Mouse (Mus musculus) testis, adult 2 months (tissue): ENCODE measurements around the gene S100a16. TPM values are rescaled to one million over a fixed set of nuclear protein-coding genes. Genes with fewer than 3 reads are reported as not detected.

Source experiments
- H3K27ac ChIP-seq: fragments of 200-500 bp; 2 replicates; pipeline ENCODE4 v1.5.1; 2012; ENCODE audit warnings: low read depth, low read length; ENCODE audit not compliant: control insufficient read depth, insufficient read depth
- H3K27me3 ChIP-seq: fragments of 200-500 bp; 2 replicates; pipeline ENCODE4 v1.6.1; 2012; ENCODE audit warnings: mild to moderate bottlenecking, low read length, moderate library complexity; ENCODE audit not compliant: control insufficient read depth, insufficient read depth
- H3K36me3 ChIP-seq: fragments of 200-500 bp; 2 replicates; pipeline ENCODE4 v1.6.1; 2012; ENCODE audit warnings: mild to moderate bottlenecking, low read length; ENCODE audit not compliant: control insufficient read depth, insufficient read depth
- H3K4me1 ChIP-seq: fragments of 200-500 bp; 2 replicates; pipeline ENCODE4 v1.6.1; 2012; ENCODE audit warnings: low read length; ENCODE audit not compliant: control insufficient read depth, insufficient read depth
- H3K4me3 ChIP-seq: fragments of 200-500 bp; 2 replicates; pipeline ENCODE4 v1.5.1; 2012; ENCODE audit warnings: low read depth, mild to moderate bottlenecking, low read length, moderate library complexity, mixed read lengths; ENCODE audit not compliant: control insufficient read depth
- CTCF ChIP-seq: fragments of 200-500 bp; IDR thresholded peaks from 2 replicates; pipeline ENCODE4 v1.5.1; 2012; ENCODE audit warnings: low read depth, mild to moderate bottlenecking, inconsistent platforms, low read length, moderate library complexity; ENCODE audit not compliant: control insufficient read depth, insufficient read depth, insufficient replicate concordance
- POLR2A ChIP-seq: fragments of 200-500 bp; IDR thresholded peaks from 2 replicates; pipeline ENCODE4 v1.6.1; 2012; ENCODE audit warnings: low read depth, mild to moderate bottlenecking, inconsistent platforms, low read length, moderate library complexity; ENCODE audit not compliant: control insufficient read depth
- polyA plus RNA-seq: library from polyadenylated mRNA; depleted of rRNA; stranded (reverse); fragments of >200 nt; gene quantifications from 2 replicates; pipeline ENCODE4 v1.2.3, GENCODE M21; 2012

Gene S100a16
- polyA plus RNA-seq, 1 experiment = 2.9 TPM

DNA sequence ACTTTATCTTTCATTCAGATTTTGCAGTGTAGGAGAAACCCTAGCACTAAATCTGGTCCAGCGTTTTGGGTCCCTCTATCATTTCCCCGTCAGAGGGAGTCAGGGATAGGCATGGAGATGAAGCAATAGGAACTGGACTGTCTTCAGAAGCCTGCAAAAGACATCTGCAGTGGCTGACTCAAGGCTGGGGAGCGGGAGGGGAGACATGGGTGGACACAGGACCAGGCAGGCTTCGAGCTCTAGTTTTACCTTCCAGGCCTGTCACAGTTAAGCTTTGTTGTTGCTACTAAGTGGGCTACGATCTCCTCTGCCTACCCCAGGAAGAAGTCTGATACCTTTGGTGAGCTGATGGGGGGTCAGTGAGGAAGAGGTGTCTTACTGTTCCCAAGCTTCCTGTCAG is 24.8 kb upstream of the S100a16 start:
- peaks cover 3% of the 10 kb centered on the region for H3K36me3 ChIP-seq
- peaks cover 18% of the 10 kb centered on the region for H3K4me1 ChIP-seq
- H3K27ac ChIP-seq = no peak overlapping the region
- H3K27me3 ChIP-seq = no peaks in the 10 kb centered on the region
- H3K4me3 ChIP-seq = no peak overlapping the region
- TF ChIP-seq POLR2A = no peak
- TF ChIP-seq CTCF = no peak

DNA sequence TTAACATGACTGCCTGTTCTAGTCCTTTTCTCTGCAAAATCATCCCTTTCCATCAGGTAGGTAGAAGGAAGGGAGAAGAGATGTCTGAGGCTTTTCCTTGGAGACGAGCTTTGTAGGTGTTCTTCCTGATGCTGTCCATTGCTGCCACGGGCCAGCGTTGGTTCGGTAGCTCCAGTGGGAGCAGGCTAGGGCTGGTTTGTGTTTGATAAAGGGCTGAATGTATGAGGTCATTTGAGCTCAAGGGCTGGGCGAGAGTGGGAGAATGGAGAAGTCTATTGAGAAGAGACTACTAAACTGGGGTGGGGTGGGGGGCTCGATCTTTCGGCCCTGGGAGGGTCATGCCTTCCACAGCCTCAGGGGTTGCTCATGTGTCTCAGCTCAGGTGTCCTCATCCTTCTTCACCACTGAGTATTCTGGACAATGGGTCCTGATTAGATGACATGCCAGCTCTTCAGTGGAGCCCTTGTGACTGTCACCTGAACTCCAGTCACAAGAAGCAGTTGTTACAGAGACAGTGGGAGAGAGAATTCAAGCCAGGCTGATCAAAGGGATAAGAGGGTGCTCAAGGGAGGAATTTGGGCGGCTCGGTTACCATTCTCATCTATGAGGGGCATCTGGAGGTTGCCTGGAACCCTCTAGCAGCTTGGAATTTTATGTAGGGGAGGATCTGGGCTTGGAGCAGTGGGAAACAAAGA is 24.0 kb upstream of the S100a16 start:
- Histone ChIP-seq H3K36me3 (no peaks in the 10 kb centered on the region), H3K27ac (no peak overlapping the region), H3K27me3 (no peaks in the 10 kb centered on the region), H3K4me1 (peaks cover 17% of the 10 kb centered on the region), H3K4me3 (no peak overlapping the region)
- TF ChIP-seq POLR2A (no peak), CTCF (no peak)

DNA sequence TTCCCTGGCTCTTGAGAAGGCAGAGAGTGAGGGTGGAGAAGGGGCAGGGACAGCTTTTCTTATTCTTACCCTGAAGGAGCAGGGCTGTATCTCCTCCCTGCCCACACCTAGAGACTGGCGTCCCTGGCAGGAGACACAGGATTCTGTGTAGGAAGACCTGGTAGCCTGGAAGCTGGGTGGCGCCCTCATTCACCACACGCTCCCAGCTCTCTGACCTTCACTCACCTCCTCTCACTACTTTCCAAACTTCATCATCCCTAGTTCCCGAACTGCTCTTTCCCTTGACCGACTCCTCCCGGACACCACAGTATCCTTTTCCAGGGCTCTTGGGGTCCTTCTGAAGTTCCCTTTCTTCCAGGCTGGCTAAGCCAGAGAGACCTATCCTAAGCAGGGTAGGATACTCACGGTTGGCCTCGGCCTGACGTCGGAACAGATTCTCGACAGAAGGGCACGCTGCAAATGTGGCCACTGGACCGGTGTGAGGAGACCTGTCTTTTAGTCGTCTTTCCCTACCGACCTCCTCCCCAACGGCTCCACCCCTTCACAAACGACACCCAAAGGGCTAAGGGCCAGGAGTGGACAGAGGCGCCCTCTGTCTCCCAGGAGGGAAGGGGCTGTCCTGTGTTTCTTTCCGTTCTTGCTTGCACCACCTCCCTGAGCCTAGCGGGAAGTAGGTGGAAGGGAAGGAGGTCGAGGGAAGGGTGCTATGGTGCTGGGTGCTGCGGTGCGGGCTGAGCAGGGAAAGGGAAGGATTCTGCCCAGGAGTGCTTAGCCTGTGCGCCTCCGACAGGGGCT is 23.1 kb upstream of the S100a16 start, which contains the start of the genes S100a1 and S100a13:
S100a1 (minus strand) TSS at position 597 of the 795 bp plus-strand sequence.
S100a13 (plus strand) TSS at position 640 of the 795 bp plus-strand sequence.
- H3K27ac ChIP-seq = peak within 1 kb of the TSS; percentile 43; the same call in 1 of the 2 replicates
- no peaks in the 10 kb centered on the region for H3K36me3 ChIP-seq
- TF ChIP-seq POLR2A (peak; percentile 38; the same call in 1 of the 2 replicates), CTCF (no peak)
- H3K4me1 ChIP-seq = peaks cover 17% of the 10 kb centered on the region
- no peaks in the 10 kb centered on the region for H3K27me3 ChIP-seq
- peak within 1 kb of the TSS; percentile 54 for H3K4me3 ChIP-seq

DNA sequence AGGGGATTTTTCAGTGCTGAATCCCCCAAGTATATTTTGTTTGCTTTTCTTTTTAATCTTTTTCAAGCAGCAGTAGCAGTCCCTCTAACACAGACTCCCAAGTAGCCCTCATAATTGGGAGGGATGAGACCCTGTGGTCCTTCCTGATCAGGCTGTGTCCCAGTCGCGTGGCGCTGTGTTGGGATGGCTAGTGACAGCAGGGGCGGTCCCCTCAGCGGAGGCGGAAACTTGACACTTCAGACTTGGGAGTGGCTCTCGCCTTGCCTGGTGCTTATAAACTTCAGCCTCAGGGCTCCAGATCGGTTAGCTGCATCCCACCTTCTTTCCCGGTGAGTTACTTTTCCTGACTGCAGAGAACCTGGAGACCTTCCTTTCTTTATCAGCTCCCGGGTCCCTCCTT is 22.4 kb upstream of the S100a16 start:
- no peaks in the 10 kb centered on the region for H3K36me3 ChIP-seq
- TF ChIP-seq POLR2A = no peak
- TF ChIP-seq CTCF = no peak
- H3K27me3 ChIP-seq = no peaks in the 10 kb centered on the region
- peak overlapping the region; percentile 54 for H3K4me3 ChIP-seq
- H3K4me1 ChIP-seq = peaks cover 17% of the 10 kb centered on the region
- H3K27ac ChIP-seq = 0 out of 2 replicates have a peak overlapping the region, but pooled peaks have one; percentile 43

DNA sequence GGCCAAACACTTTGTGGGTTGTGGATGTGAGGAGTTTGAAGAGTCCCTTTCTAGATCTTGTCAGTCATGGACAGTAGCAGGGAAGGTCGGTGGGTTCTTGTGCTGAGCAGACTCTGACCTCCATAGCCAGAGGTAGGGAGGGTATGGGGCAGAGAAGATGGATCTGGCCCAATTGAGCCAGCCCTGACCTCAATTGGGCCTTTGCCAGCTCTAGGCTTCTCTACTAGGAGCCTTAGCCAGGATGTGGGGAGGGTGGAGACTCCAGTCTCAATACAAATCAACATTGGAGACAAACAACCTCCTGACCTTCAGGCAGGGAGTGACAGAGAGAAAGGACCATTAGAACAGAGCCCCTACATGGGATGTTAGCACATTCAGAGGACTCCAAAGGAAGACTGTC is 21.8 kb upstream of the S100a16 start:
- Histone ChIP-seq H3K36me3 (no peaks in the 10 kb centered on the region), H3K27ac (no peak overlapping the region), H3K4me1 (peaks cover 17% of the 10 kb centered on the region), H3K27me3 (no peaks in the 10 kb centered on the region), H3K4me3 (peak overlapping the region; percentile 54)
- no peak for TF ChIP-seq CTCF

DNA sequence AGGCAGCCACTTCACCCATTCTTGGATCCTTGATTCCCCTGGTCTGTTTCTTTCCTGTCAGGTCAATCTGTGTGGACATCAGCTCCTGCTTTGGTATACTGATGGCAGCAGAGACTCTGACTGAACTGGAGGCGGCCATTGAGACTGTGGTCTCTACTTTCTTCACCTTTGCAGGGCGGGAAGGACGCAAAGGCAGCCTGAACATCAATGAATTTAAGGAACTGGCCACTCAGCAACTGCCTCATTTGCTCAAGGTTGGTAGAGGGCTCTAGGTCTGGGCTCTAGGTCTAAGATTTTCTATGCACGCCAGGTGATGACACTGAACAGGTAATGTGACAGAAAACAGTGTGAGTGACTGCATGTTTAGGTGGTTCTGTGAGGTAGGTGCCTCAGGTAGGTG is 21.3 kb upstream of the S100a16 start:
- H3K36me3 ChIP-seq = no peaks in the 10 kb centered on the region
- TF ChIP-seq CTCF (no peak), POLR2A (no peak)
- no peak overlapping the region for H3K4me3 ChIP-seq
- H3K27me3 ChIP-seq = no peaks in the 10 kb centered on the region
- no peak overlapping the region for H3K27ac ChIP-seq
- H3K4me1 ChIP-seq = peaks cover 17% of the 10 kb centered on the region

DNA sequence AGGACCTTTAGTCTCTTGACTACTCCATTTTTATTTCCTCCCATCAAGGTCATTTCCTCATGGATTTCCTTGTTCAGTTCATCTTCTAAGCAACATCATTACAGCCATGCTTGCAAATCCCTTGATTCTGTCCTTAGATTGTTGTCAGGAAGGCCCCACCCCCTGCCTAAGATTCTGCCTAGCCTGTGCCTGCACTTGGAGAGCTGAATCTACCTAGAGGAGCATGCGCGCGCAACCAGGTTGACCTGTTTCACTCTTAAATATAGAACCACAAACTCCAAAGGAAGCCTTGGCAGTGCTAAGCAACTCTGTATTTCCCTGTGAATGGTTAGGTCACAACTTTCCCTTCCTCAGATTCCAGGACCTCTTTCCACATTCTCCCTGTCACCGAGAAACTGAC is 19.3 kb upstream of the S100a16 start:
- Histone ChIP-seq H3K36me3 (no peaks in the 10 kb centered on the region), H3K4me1 (peaks cover 17% of the 10 kb centered on the region), H3K27ac (no peak overlapping the region), H3K4me3 (no peak overlapping the region), H3K27me3 (no peaks in the 10 kb centered on the region)
- no peak for TF ChIP-seq POLR2A
